Mouse (Mus musculus) intestine, embryonic 16.5 days (tissue): ENCODE data around the gene Haus2. TPM values are rescaled to one million over a fixed set of nuclear protein-coding genes. Genes with fewer than 3 reads are reported as not detected.
"Not testable (repeated sequence)": the region's sequence is repeated elsewhere in the genome, so short reads cannot be mapped to it uniquely, and the experiment has no call there.

ENCODE experiments used
- ATAC-seq: fragments of 200-750 bp; cut with Nextera tagmentation; 2 replicates; pipeline ENCODE4 v1.8.0; 2017; ENCODE audit warnings: moderate TSS enrichment, moderate library complexity
- H3K27ac ChIP-seq: fragments of 300-500 bp; sonication (generic); 2 replicates; pipeline ENCODE4 v1.5.1; 2014; ENCODE audit warnings: mild to moderate bottlenecking, low read length
- H3K27me3 ChIP-seq: fragments of 300-500 bp; sonication (generic); replicated peaks from 2 replicates; pipeline ENCODE4 v1.6.1; 2014; ENCODE audit warnings: low read length, control low read depth, mixed read lengths; ENCODE audit not compliant: control insufficient read depth, insufficient read depth
- H3K36me3 ChIP-seq: fragments of 300-500 bp; sonication (generic); 2 replicates; pipeline ENCODE4 v1.6.1; 2014; ENCODE audit warnings: low read length, control low read depth; ENCODE audit not compliant: control insufficient read depth, insufficient read depth
- H3K4me1 ChIP-seq: fragments of 300-500 bp; sonication (generic); 2 replicates; pipeline ENCODE4 v1.6.1; 2014; ENCODE audit warnings: low read length, control low read depth, mixed read lengths; ENCODE audit not compliant: control insufficient read depth, insufficient read depth
- H3K4me2 ChIP-seq: fragments of 300-500 bp; sonication (generic); 2 replicates; pipeline ENCODE4 v1.6.1; 2014; ENCODE audit warnings: low read depth, low read length, control low read depth
- H3K4me3 ChIP-seq: fragments of 300-500 bp; sonication (generic); 2 replicates; pipeline ENCODE4 v1.5.1; 2014; ENCODE audit warnings: mild to moderate bottlenecking, low read length
- H3K9ac ChIP-seq: fragments of 300-500 bp; sonication (generic); 2 replicates; pipeline ENCODE4 v1.6.1; 2014; ENCODE audit warnings: low read depth, low read length
- H3K9me3 ChIP-seq: fragments of 300-500 bp; sonication (generic); 2 replicates; pipeline ENCODE4 v1.6.1; 2016; ENCODE audit warnings: low read length, control low read depth; ENCODE audit not compliant: control insufficient read depth
- WGBS: fragments of 180-500 bp; shearing (Covaris S2); extraction: QIAGEN DNeasy Blood & Tissue Kit; methylation state at CpG from one replicate; pipeline ENCODE4 v1.1.7; 2014; 5-methylcytosine and 5-hydroxymethylcytosine counted together
- polyA plus RNA-seq: library from polyadenylated mRNA; unstranded; fragments of >200 nt; fragmentation: Nextera tagmentation; extraction: Ambion mirVana; gene quantifications from 2 replicates; pipeline ENCODE4 v1.2.1, GENCODE M21; 2015

Haus2 gene
- polyA plus RNA-seq, 1 experiment from 2014 or later, result 20.6 TPM

GRCm38 (mm10) chr2:120571081-120571480 is 38.1 kb upstream of the Haus2 start:
- no peak overlapping the region for H3K4me2 ChIP-seq
- H3K4me1 ChIP-seq, result peaks cover 3% of the 10 kb centered on the region; the same call in 1 of the 2 replicates
- ATAC-seq, result no peak

GRCm38 (mm10) chr2:120572161-120572560 is 37.0 kb upstream of the Haus2 start:
- not testable (repeated sequence) for H3K27me3 ChIP-seq, H3K9ac ChIP-seq, ATAC-seq, H3K36me3 ChIP-seq, H3K27ac ChIP-seq, H3K4me1 ChIP-seq, H3K4me3 ChIP-seq, H3K4me2 ChIP-seq, H3K9me3 ChIP-seq
- WGBS, result 97% methylated on average over 3 of the region's 3 CpGs

More at GRCm38 (mm10) chr2:120571081-120571480, 38.1 kb upstream of the Haus2 start:
- no peak overlapping the region for H3K9ac ChIP-seq
- H3K9me3 ChIP-seq, result no peaks in the 10 kb centered on the region
- H3K4me3 ChIP-seq, result no peak overlapping the region
- H3K27ac ChIP-seq, result no peak overlapping the region
- no peaks in the 10 kb centered on the region for H3K27me3 ChIP-seq
- 90% methylated on average over 3 of the region's 3 CpGs for WGBS
- 0 out of 2 replicates have a peak, but pooled peaks cover 3% of the 10 kb centered on the region for H3K36me3 ChIP-seq

GRCm38 (mm10) chr2:120575121-120575520 is 34.1 kb upstream of the Haus2 start:
- Histone ChIP-seq H3K4me2 (no peak overlapping the region), H3K27ac (no peak overlapping the region), H3K9me3 (no peaks in the 10 kb centered on the region), H3K9ac (no peak overlapping the region), H3K4me1 (no peaks in the 10 kb centered on the region), H3K36me3 (0 out of 2 replicates have a peak, but pooled peaks cover 3% of the 10 kb centered on the region), H3K4me3 (no peak overlapping the region), H3K27me3 (no peaks in the 10 kb centered on the region)
- 90% methylated on average over 3 of the region's 3 CpGs for WGBS
- no peak for ATAC-seq

- H3K9ac ChIP-seq, result no peak overlapping the region
- ATAC-seq, result no peak
- H3K4me3 ChIP-seq, result no peak overlapping the region
Observed at GRCm38 (mm10) chr2:120575978-120576377, 33.2 kb upstream of the Haus2 start.

GRCm38 (mm10) chr2:120577799-120578198 is 31.4 kb upstream of the Haus2 start:
- H3K4me3 ChIP-seq, result no peak overlapping the region
- H3K27me3 ChIP-seq, result no peaks in the 10 kb centered on the region
- no peaks in the 10 kb centered on the region for H3K4me1 ChIP-seq
- H3K9ac ChIP-seq, result no peak overlapping the region
- ATAC-seq, result peak; percentile 40; the same call in 1 of the 2 replicates
- H3K9me3 ChIP-seq, result no peaks in the 10 kb centered on the region
- WGBS, result 68% methylated on average over 4 of the region's 4 CpGs
- 0 out of 2 replicates have a peak overlapping the region, but pooled peaks have one; percentile 13 for H3K27ac ChIP-seq
- no peak overlapping the region for H3K4me2 ChIP-seq
- H3K36me3 ChIP-seq, result no peaks in the 10 kb centered on the region

More at GRCm38 (mm10) chr2:120575978-120576377, 33.2 kb upstream of the Haus2 start:
- Histone ChIP-seq H3K36me3 (0 out of 2 replicates have a peak, but pooled peaks cover 3% of the 10 kb centered on the region), H3K27me3 (no peaks in the 10 kb centered on the region), H3K9me3 (no peaks in the 10 kb centered on the region), H3K27ac (no peak overlapping the region), H3K4me2 (no peak overlapping the region), H3K4me1 (no peaks in the 10 kb centered on the region)
- WGBS, result 90% methylated on average over 2 of the region's 2 CpGs

- H3K4me3 ChIP-seq, result no peak overlapping the region
- H3K4me2 ChIP-seq, result no peak overlapping the region
- no peak overlapping the region for H3K27ac ChIP-seq
- H3K4me1 ChIP-seq, result no peaks in the 10 kb centered on the region
- no peaks in the 10 kb centered on the region for H3K27me3 ChIP-seq
- peak; percentile 78 for ATAC-seq
- no peaks in the 10 kb centered on the region for H3K9me3 ChIP-seq
- no peak overlapping the region for H3K9ac ChIP-seq
- no peaks in the 10 kb centered on the region for H3K36me3 ChIP-seq
- 52% methylated on average over 5 of the region's 5 CpGs for WGBS
Observed at GRCm38 (mm10) chr2:120578286-120578685, 30.9 kb upstream of the Haus2 start.

- no peaks in the 10 kb centered on the region for H3K9me3 ChIP-seq
- WGBS, result 83% methylated on average over 5 of the region's 5 CpGs
- H3K4me2 ChIP-seq, result no peak overlapping the region
- 0 out of 2 replicates have a peak, but pooled peaks cover 4% of the 10 kb centered on the region for H3K36me3 ChIP-seq
- ATAC-seq, result no peak
- no peak overlapping the region for H3K4me3 ChIP-seq
- no peak overlapping the region for H3K27ac ChIP-seq
- no peaks in the 10 kb centered on the region for H3K4me1 ChIP-seq
- H3K9ac ChIP-seq, result no peak overlapping the region
- H3K27me3 ChIP-seq, result no peaks in the 10 kb centered on the region
Observed at GRCm38 (mm10) chr2:120589759-120590158, 19.4 kb upstream of the Haus2 start.

- no peak for ATAC-seq
- Histone ChIP-seq H3K27me3 (no peaks in the 10 kb centered on the region), H3K36me3 (peaks cover 14% of the 10 kb centered on the region), H3K9me3 (no peaks in the 10 kb centered on the region), H3K4me2 (no peak overlapping the region), H3K4me3 (no peak overlapping the region), H3K27ac (no peak overlapping the region), H3K9ac (no peak overlapping the region), H3K4me1 (no peaks in the 10 kb centered on the region)
- 83% methylated on average over 1 of the region's 1 CpGs for WGBS
Observed at GRCm38 (mm10) chr2:120592227-120592626, 17.0 kb upstream of the Haus2 start.

- ATAC-seq, result no peak
- no peaks in the 10 kb centered on the region for H3K27me3 ChIP-seq
- no peaks in the 10 kb centered on the region for H3K4me1 ChIP-seq
- WGBS, result 96% methylated on average over 2 of the region's 2 CpGs
- H3K9ac ChIP-seq, result no peak overlapping the region
- no peaks in the 10 kb centered on the region for H3K9me3 ChIP-seq
- no peak overlapping the region for H3K27ac ChIP-seq
- no peak overlapping the region for H3K4me3 ChIP-seq
- H3K4me2 ChIP-seq, result no peak overlapping the region
- peaks cover 19% of the 10 kb centered on the region for H3K36me3 ChIP-seq
Observed at GRCm38 (mm10) chr2:120597734-120598133, 11.4 kb upstream of the Haus2 start.

GRCm38 (mm10) chr2:120599506-120599905 is 9.7 kb upstream of the Haus2 start:
- no peak for ATAC-seq
- no peak overlapping the region for H3K4me3 ChIP-seq
- H3K27ac ChIP-seq, result no peak overlapping the region
- H3K27me3 ChIP-seq, result no peaks in the 10 kb centered on the region
- no peak overlapping the region for H3K9ac ChIP-seq
- no peak overlapping the region for H3K4me2 ChIP-seq
- peaks cover 19% of the 10 kb centered on the region for H3K36me3 ChIP-seq
- H3K4me1 ChIP-seq, result no peaks in the 10 kb centered on the region
- H3K9me3 ChIP-seq, result no peaks in the 10 kb centered on the region
- 93% methylated on average over 4 of the region's 4 CpGs for WGBS
